16 mouse cellular contexts compared by ENCODE assay signal in genomic region chr2:152617374-152617773, GRCm38 (mm10). TPM values are rescaled to one million over a fixed set of nuclear protein-coding genes. Genes with fewer than 3 reads are reported as not detected.
A peak's percentile ranks its signal among the peaks of the same experiment; 100 is the strongest.
DNase-seq lines count a peak whose midpoint lies in the region; ATAC-seq and TF ChIP-seq lines count a peak whose summit lies in the region.
"Had no signal": no experiment of that assay in that cellular context is flagged by ENCODE, and none has a peak within 500 bp of the region (broad histone marks: within the 10 kb centered on the region; RNA-seq: fewer than 3 reads in every experiment).

No protein-coding gene starts in this region.

- TF ChIP-seq POLR2A in kidney, adult 2 months (IDR thresholded peaks at IDR 0.05; ENCODE audit: low read depth, low read length) = no peak
- no peak for TF ChIP-seq POLR2A in bone marrow, adult 2 months (IDR thresholded peaks at IDR 0.05; ENCODE audit: borderline replicate concordance, control insufficient read depth, low read depth, low read length)

- no peak for ATAC-seq in monocyte, adult 5-6 weeks (replicated peaks; ENCODE audit: insufficient number of reproducible peaks, low FRiP score, low TSS enrichment, poor library complexity, severe bottlenecking)
- ATAC-seq: forebrain, embryonic 14.5 days; midbrain, embryonic 16.5 days had no signal

- no peak overlapping the region for H3K27ac ChIP-seq in kidney, adult 2 months (ENCODE audit: insufficient read depth, low read depth, low read length)
- H3K27ac ChIP-seq in bone marrow, adult 2 months (ENCODE audit: control insufficient read depth, insufficient read depth, low read depth, low read length, poor library complexity) = no peak overlapping the region
- H3K27ac ChIP-seq: embryonic facial prominence, embryonic 10.5 days had no signal

- no peaks in the 10 kb centered on the region for H3K36me3 ChIP-seq in kidney, adult 2 months (ENCODE audit: control insufficient read depth, insufficient read depth, low read length)
- H3K36me3 ChIP-seq: embryonic facial prominence, embryonic 10.5 days had no signal

- no peaks in the 10 kb centered on the region for H3K4me1 ChIP-seq in kidney, adult 2 months (ENCODE audit: control insufficient read depth, insufficient read depth, low read length)
- no peaks in the 10 kb centered on the region; the same call in 1 of the 2 replicates for H3K4me1 ChIP-seq in bone marrow, adult 2 months (ENCODE audit: control insufficient read depth, insufficient read depth, low read length)

- no peak for DNase-seq in kidney, adult 2 months
- DNase-seq in kidney, adult 18-20 months = no peak
- peak; percentile 41 for DNase-seq in thymus, postnatal 0 days (ENCODE audit: low spot score)
- DNase-seq in thymus, postnatal 36 days = no peak
- peak; percentile 66 for DNase-seq in thymus, postnatal 4 days
- no peak for DNase-seq in cerebellum, postnatal 36 days

- 77% methylated on average over 5 of the region's 5 CpGs for WGBS in kidney, adult 2 months
- 65% methylated on average over 5 of the region's 5 CpGs for WGBS in bone marrow, adult 2 months

- TF ChIP-seq CTCF in kidney, adult 2 months (conservative IDR thresholded peaks at IDR 0.05; ENCODE audit: insufficient read depth, insufficient read length, low read depth, low read length) = peak; percentile 49
- peak; percentile 42; the same call in 1 of the 2 replicates for TF ChIP-seq CTCF in bone marrow, adult 2 months (IDR thresholded peaks at IDR 0.05; ENCODE audit: control insufficient read depth, insufficient read depth, low read length)

- no peaks in the 10 kb centered on the region for H3K27me3 ChIP-seq in kidney, adult 2 months (replicated peaks; ENCODE audit: control insufficient read depth, insufficient read depth, low read length)

- no peak overlapping the region for H3K4me3 ChIP-seq in kidney, adult 2 months (ENCODE audit: insufficient read depth, low read depth, low read length)
- no peak overlapping the region for H3K4me3 ChIP-seq in bone marrow, adult 2 months (replicated peaks; ENCODE audit: control insufficient read depth, low read depth, low read length)
- H3K4me3 ChIP-seq: embryonic facial prominence, embryonic 10.5 days had no signal

RNA-seq across cellular contexts. Expression of gene Defb25, which starts 5.5 kb away (rescaled TPM):
- 1.0 TPM in 1 of 2 replicates, not detected in the other for polyA plus RNA-seq in kidney, adult 2 months (2012; rRNA removed)
- 1.6 and 2.1 TPM in 2 replicates for polyA plus RNA-seq in thymus, postnatal 0 days (2015; fragmentation: Nextera tagmentation; extraction: Ambion mirVana)
- polyA plus RNA-seq in bone marrow, adult 2 months (2011; ENCODE audit: insufficient read depth, insufficient read length, low replicate concordance, missing spikeins) = not detected in 2 replicates
- total RNA-seq in monocyte, adult 5-6 weeks (2017) = not detected in 3 replicates
- total RNA-seq: heart, adult 18-20 months; left cerebral cortex, postnatal 14 days had no signal
- polyA plus RNA-seq: embryonic facial prominence, embryonic 10.5 days; forebrain, embryonic 14.5 days; hindbrain, embryonic 11.5 days; midbrain, embryonic 16.5 days had no signal

RNA-seq across cellular contexts. Expression of gene Rem1, which starts 9.4 kb away (rescaled TPM):
- polyA plus RNA-seq in kidney, adult 2 months (2012; rRNA removed) = 10.5 and 13.5 TPM in 2 replicates
- polyA plus RNA-seq in thymus, postnatal 0 days (2015; fragmentation: Nextera tagmentation; extraction: Ambion mirVana) = 2.2 and 3.2 TPM in 2 replicates
- not detected in 2 replicates for polyA plus RNA-seq in bone marrow, adult 2 months (2011; ENCODE audit: insufficient read depth, insufficient read length, low replicate concordance, missing spikeins)
- 0.68 to 0.75 TPM in 2 of 3 replicates, not detected in the other for total RNA-seq in monocyte, adult 5-6 weeks (2017)

RNA-seq across cellular contexts. Expression of gene Defb36, which starts 13.2 kb away (rescaled TPM):
- polyA plus RNA-seq in kidney, adult 2 months (2012; rRNA removed) = 0.27 and 0.52 TPM in 2 replicates
- not detected in 2 replicates for polyA plus RNA-seq in thymus, postnatal 0 days (2015; fragmentation: Nextera tagmentation; extraction: Ambion mirVana)
- polyA plus RNA-seq in bone marrow, adult 2 months (2011; ENCODE audit: insufficient read depth, insufficient read length, low replicate concordance, missing spikeins) = not detected in 2 replicates
- total RNA-seq in monocyte, adult 5-6 weeks (2017) = not detected in 3 replicates
- total RNA-seq: heart, adult 18-20 months; left cerebral cortex, postnatal 14 days had no signal
- polyA plus RNA-seq: embryonic facial prominence, embryonic 10.5 days; forebrain, embryonic 14.5 days; hindbrain, embryonic 11.5 days; lung, embryonic 16.5 days; midbrain, embryonic 16.5 days; stomach, embryonic 14.5 days had no signal

RNA-seq across cellular contexts. Expression of gene Defb45, which starts 18.2 kb away (rescaled TPM):
- not detected in 2 replicates for polyA plus RNA-seq in kidney, adult 2 months (2012; rRNA removed)
- 0.53 TPM in 1 of 2 replicates, not detected in the other for polyA plus RNA-seq in thymus, postnatal 0 days (2015; fragmentation: Nextera tagmentation; extraction: Ambion mirVana)
- polyA plus RNA-seq in bone marrow, adult 2 months (2011; ENCODE audit: insufficient read depth, insufficient read length, low replicate concordance, missing spikeins) = not detected in 2 replicates
- not detected in 3 replicates for total RNA-seq in monocyte, adult 5-6 weeks (2017)
- total RNA-seq: heart, adult 18-20 months; left cerebral cortex, postnatal 14 days had no signal
- polyA plus RNA-seq: embryonic facial prominence, embryonic 10.5 days; forebrain, embryonic 14.5 days; hindbrain, embryonic 11.5 days; lung, embryonic 16.5 days; midbrain, embryonic 16.5 days; stomach, embryonic 14.5 days had no signal

RNA-seq across cellular contexts. Expression of gene Defb19, which starts 37.3 kb away (rescaled TPM):
- 2.3 and 2.9 TPM in 2 replicates for polyA plus RNA-seq in kidney, adult 2 months (2012; rRNA removed)
- polyA plus RNA-seq in thymus, postnatal 0 days (2015; fragmentation: Nextera tagmentation; extraction: Ambion mirVana) = 1.3 and 2.2 TPM in 2 replicates
- not detected in 2 replicates for polyA plus RNA-seq in bone marrow, adult 2 months (2011; ENCODE audit: insufficient read depth, insufficient read length, low replicate concordance, missing spikeins)
- total RNA-seq in monocyte, adult 5-6 weeks (2017) = not detected in 3 replicates
- total RNA-seq: heart, adult 18-20 months; left cerebral cortex, postnatal 14 days had no signal
- polyA plus RNA-seq: embryonic facial prominence, embryonic 10.5 days; forebrain, embryonic 14.5 days; hindbrain, embryonic 11.5 days; lung, embryonic 16.5 days; midbrain, embryonic 16.5 days; stomach, embryonic 14.5 days had no signal

Comparison
In these comparisons a context has a peak if more than half of its experiments do, and no peak if none do; other contexts are left out.
1. DNase-seq: peak in thymus, postnatal 0 days (single experiment) and thymus, postnatal 4 days (single experiment); none in kidney, adult 2 months (single experiment), kidney, adult 18-20 months (single experiment), thymus, postnatal 36 days (0 of 2) and cerebellum, postnatal 36 days (0 of 2).